Mouse (Mus musculus) monocyte, adult 2 months (primary cell): ENCODE data around the gene Nfasc.

Experiments used
- DNase-seq, 2 experiments: peaks; one replicate each; pipeline ENCODE4 v3.0.0; 2022; ENCODE audit warnings: low spot score in 2 of 2, low read depth in 1 of 2

The Nfasc gene

GRCm38 (mm10) chr1:132586679-132587201, 154.9 kb downstream of the Nfasc start:
- no peak for DNase-seq

- DNase-seq: no peak
Observed at GRCm38 (mm10) chr1:132585376-132585775, 156.2 kb downstream of the Nfasc start.

- DNase-seq: no peak
Observed at GRCm38 (mm10) chr1:132582998-132583604, 158.5 kb downstream of the Nfasc start.

- no peak for DNase-seq
Observed at GRCm38 (mm10) chr1:132581845-132582839, 159.5 kb downstream of the Nfasc start.

- DNase-seq: no peak
Observed at GRCm38 (mm10) chr1:132580063-132580462, 161.5 kb downstream of the Nfasc start.

GRCm38 (mm10) chr1:132576845-132577244, 164.8 kb downstream of the Nfasc start:
- DNase-seq: no peak

- DNase-seq: no peak
Observed at GRCm38 (mm10) chr1:132572851-132573250, 168.7 kb downstream of the Nfasc start.

- no peak for DNase-seq
Observed at GRCm38 (mm10) chr1:132571613-132572012, 170.0 kb downstream of the Nfasc start.

GRCm38 (mm10) chr1:132570906-132571305, 170.7 kb downstream of the Nfasc start:
- no peak for DNase-seq

- no peak for DNase-seq
Observed at GRCm38 (mm10) chr1:132570068-132570780, 171.4 kb downstream of the Nfasc start.

GRCm38 (mm10) chr1:132569516-132569915, 172.1 kb downstream of the Nfasc start:
- no peak for DNase-seq

GRCm38 (mm10) chr1:132567336-132568125, 174.1 kb downstream of the Nfasc start:
- DNase-seq: no peak

- no peak for DNase-seq
Observed at GRCm38 (mm10) chr1:132565766-132566165, 175.8 kb downstream of the Nfasc start.

GRCm38 (mm10) chr1:132564946-132565345, 176.7 kb downstream of the Nfasc start:
- DNase-seq: no peak

- DNase-seq: no peak
Observed at GRCm38 (mm10) chr1:132562337-132562795, 179.2 kb downstream of the Nfasc start.

- DNase-seq: no peak
Observed at GRCm38 (mm10) chr1:132560907-132561700, 180.5 kb downstream of the Nfasc start.

GRCm38 (mm10) chr1:132559045-132559444, 182.6 kb downstream of the Nfasc start:
- DNase-seq: no peak

GRCm38 (mm10) chr1:132557901-132558631, 183.5 kb downstream of the Nfasc start:
- DNase-seq: no peak

GRCm38 (mm10) chr1:132543789-132544188, 197.8 kb downstream of the Nfasc start:
- DNase-seq: no peak
